Mouse (Mus musculus): ENCODE measurements around the gene Slc9a4. TPM values are rescaled to one million over a fixed set of nuclear protein-coding genes. Genes with fewer than 3 reads are reported as not detected.
A peak's percentile ranks its signal among the peaks of the same experiment; 100 is the strongest.

The Slc9a4 gene
- 10 to 100 TPM; 20.8 to 23.7 TPM for total RNA-seq (2021)
- long read RNA-seq, transcript Slc9a4-201 (12 exons, 3,962 nt), result major isoform, 24 of 41 reads
- long read RNA-seq, partial matches to known transcripts, result 7 of 41 reads
- long read RNA-seq, other reads (novel, unspliced or antisense), result 10 of 41 reads

DNA sequence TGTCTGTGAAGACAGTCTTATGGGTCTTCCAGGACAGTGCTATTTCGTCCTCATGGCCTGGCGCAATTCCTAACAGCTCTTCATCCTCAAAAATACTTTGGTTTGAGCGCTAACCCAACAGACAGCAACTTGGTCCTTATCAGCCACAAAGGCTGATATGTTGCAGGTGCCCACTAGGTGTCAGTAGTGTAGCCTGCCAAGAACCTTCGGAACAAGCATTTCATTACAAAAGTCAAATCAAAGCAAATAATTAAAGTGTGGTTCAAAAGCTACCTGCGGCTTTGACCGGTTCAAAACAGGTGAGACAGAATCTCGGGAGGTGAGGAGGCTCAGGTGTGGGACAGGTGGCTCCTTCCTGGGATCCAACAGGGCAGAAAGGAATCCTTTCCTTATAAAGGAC, at the start of gene Slc9a4:
TSS of gene Slc9a4 (plus strand) at position 298 of the 400 bp plus-strand sequence.
- peak; percentile 43 to 78 for DNase-seq (ENCODE audit: low spot score in 2 of 2)

DNA sequence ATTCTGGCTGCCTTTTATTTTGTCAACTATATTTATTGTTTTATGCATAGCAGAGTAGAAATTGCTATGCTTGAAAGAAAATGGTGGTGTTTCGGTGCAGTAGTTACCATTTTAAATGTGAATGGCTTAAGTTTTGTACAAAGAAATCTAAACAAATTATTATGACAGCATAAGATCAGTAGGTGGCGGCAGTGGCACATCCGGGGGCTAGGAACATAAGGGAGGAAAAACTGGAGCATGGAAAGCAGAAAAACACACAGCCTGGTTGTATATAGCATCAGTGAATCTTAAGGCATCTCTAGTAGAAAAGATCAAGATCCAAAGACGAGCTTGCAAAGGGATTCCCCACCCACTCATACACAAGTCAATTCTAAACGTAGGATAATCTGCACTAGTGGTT, 42.3 kb upstream of the Slc9a4 start:
- peak in 1 of 2 experiments; percentile 21 for DNase-seq (ENCODE audit: low spot score in 2 of 2)

DNA sequence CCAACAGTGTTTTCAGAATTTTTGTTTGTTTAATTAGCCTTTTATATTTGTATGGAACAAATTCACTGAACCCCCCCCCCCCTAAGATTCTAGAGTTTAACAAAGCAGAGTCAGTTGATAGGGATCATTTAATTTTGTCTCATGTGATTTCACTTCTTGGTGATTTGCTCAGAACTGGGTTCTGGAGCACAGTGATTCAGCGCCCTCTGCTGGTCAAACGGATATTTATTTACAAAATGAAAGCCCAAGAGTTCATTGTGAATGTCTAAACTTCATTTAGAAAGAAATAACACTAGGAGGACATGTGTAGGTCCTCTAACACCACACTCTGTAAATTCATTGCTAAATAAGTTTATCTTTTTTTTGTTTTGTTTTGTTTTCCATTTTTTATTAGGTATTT, 35.2 kb upstream of the Slc9a4 start:
- peak; percentile 21 to 87 for DNase-seq (ENCODE audit: low spot score in 2 of 2)

DNA sequence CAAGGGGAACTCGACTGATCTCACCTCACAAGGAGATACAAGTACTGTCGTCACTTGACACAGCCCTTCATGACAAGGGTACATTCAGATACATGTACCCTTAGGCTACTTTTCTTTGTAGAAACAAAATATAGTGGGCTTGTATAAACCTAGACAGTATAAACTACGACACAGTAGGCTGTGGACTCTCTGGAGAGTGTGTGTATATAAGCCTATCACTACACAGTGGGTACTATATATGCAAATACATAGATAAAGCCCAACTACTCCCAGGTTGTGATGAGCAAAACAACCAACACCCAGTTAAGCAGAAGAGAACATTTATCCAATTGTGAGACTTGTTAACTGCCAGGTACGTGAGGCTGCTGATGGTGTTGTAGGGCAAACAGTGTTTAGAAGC, 33.2 kb upstream of the Slc9a4 start:
- DNase-seq (ENCODE audit: low spot score in 2 of 2), result no peak

DNA sequence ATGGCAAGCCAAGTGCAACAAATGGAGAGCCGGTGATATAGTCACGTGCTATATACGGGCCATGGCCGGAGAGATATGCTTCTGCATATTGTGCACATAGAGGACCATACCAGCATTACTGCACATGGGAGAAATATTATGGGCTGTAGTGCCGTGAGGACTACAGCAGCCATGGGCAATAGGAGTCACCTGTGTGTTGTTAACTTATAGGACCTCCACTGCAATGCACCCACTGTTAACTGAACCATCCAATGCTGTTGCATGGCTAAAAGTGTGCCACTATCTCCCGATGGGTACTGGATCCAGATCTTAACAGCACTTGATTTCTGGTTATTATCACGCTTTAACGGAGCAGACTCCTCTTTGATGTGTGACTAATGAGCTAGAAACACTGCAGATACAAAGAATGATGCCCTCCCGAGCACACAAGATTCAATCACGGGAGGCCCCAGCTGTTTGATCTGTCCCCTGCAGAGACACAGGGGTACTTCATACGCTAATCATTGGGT, 32.8 kb upstream of the Slc9a4 start:
- no peak for DNase-seq (ENCODE audit: low spot score in 2 of 2)

DNA sequence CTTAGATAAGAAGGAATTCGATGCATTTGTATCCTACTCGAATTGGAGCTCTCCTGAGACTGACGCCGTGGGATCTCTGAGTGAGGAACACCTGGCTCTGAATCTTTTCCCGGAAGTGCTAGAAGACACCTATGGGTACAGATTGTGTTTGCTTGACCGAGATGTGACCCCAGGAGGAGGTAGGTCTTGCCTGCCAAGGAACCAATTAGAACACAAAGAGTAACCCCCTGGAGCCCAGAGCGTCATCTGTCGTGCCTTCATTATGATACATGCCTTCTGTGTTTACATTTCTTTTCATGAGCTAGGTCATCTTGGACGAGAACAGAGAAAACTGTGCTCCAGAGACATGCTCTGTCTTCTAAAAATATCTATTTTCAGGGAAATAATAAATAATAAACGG, 32.1 kb upstream of the Slc9a4 start:
- no peak for DNase-seq (ENCODE audit: low spot score in 2 of 2)

DNA sequence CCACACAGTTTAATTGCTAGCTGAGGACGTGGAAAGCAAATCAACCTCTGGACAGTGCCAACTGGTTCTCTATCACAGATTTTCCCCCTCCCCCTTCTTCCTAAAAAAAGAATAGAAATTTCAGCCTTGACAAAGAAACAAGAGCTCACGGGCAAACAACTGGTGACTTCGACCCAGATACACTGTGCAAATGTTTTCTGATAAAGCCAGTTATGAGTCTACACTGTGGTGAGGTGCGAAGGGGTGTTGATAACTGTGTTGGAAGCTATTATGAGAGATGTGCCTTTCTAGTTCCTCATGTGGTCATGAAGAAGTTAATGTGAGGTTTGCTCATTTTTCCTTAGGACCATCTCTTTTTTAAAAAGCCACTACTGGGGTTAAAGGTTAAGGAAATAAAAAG, 10.5 kb upstream of the Slc9a4 start:
- DNase-seq (ENCODE audit: low spot score in 2 of 2), result no peak

DNA sequence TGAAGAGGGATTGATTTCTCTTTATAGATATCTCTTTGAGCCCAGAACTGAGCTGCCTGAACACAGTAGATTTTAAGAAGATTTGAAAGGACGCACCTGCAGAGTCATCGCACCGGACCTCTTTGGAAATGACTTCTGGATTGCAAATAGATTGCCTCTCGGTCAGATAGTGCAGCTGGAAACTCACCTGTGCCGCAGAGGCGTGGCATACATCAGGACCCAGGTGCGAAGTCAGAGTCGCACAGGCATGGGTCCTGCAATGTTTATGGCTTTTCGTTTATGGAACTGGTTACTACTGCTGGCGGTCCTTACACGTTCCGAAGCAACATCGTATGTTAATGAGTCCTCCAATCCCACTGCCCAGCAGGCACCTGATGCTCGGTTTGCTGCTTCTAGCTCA, 388 bp downstream of the Slc9a4 start:
- DNase-seq (ENCODE audit: low spot score in 2 of 2), result no peak

DNA sequence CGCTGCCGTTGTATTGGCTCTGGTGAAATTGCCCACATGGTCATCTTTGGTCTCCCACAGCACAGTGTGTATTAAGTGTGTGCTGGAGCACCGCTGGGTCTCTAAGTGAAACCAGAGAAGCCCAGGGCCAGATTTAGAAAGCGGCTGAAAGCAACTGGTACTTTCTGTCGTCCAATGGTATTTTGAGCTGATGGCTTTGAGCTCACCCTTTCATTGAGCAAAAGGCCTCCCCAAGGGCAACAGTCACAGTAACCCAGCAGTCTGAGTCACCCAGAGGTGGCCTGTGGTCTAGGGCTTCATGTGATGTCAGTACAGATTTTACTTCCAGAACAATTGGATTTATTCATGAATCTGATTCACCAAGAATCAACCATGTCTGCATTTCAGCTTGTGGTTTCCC, 6.9 kb downstream of the Slc9a4 start:
- no peak for DNase-seq (ENCODE audit: low spot score in 2 of 2)

DNA sequence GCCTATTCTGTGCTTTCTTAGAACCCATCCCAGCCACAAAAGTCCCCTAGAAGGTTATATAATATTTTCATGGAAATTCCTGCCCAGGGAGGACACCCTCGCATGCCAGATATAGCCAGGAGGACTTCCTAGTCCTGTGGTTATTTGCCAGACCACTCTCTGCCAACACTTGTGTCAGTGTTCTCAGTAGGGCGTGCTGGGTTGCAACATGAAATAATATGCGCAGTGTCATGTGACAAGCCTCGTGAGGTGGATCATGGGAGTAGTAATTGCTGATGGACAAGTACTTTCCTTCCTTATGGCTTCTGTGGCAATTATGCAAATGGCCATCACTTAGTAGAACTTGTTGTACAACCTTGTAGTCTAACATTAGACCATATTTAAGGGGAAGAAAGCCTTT, 11.1 kb downstream of the Slc9a4 start:
- no peak for DNase-seq (ENCODE audit: low spot score in 2 of 2)

DNA sequence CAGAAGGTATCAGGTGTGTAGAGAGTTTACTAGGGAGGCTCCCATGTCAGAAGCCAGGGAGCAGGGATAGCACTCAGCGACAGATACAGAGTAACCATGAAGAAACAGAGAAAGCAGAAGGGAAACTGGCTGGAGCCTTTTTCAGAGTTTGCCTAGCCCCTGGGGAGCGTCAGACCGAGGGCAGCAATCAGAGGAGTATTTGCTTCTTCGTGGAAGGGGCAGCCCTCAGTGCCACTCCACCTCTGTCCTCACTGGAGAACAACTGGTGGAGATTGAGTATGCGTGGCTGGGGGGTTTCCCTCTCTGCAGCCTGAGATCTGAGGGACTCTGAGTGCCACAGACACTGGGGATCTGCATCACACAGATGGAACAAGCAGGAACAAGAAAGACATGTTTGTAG, 17.9 kb downstream of the Slc9a4 start:
- no peak for DNase-seq (ENCODE audit: low spot score in 2 of 2)

DNA sequence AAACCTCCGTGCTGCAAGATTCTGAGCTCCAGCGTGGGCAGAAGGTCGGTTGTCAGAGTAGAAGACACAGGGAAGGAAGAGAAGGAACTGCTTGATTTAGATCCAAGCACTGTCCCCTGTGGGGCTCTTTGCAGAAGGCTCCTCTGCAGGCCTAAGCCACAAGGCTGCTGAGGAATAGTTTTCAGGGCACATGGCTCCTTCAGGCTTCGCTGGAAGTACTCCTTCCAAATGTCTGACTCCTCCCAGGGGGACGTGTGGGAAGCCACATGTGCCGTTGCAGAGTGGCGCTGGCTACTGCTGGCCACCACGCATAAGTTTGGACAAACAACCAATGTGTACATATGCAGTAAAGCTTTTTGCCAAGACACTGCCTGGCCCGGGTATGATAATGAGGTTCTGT, 19.8 kb downstream of the Slc9a4 start:
- peak in 1 of 2 experiments; percentile 9 for DNase-seq (ENCODE audit: low spot score in 2 of 2)

DNA sequence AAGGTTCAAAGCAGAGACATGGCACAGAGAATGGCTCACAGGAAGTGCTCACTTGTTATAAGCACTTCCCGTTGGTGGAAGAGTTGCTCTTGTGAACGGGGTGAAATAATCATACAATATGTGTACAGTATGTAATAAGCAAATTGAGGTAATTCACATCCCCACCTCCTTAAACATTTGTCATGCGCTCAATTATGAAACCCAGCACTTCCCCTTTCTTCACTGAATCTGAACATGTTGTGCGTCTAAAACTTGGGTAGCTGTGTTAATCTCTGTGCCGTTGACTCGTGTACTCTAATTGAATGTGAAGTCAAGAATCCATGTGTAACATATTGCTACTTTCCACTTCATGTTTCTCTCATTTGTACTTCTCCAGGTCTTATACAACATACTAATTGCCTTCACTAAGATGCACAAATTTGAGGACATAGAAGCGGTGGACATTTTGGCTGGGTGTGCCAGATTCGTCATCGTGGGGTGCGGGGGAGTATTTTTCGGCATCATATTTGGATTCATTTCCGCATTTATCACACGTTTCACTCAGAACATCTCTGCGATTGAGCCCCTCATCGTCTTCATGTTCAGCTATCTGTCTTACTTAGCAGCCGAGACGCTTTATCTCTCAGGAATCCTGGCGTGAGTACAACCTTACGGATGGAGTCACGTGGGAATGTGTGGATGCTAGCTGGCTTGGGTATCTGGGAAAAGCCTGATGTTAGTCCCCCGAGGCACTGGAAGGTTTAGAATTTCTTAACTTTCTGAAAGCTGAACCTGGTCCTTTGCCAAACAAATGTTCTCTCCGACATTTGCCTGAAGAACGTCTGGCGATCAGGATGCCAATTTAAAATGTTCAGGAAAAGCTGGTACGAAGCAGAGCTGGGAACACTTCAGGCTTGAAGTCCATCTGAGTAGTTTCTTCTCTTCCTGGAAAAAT, 20.8 kb downstream of the Slc9a4 start:
- peak; percentile 64 to 77 for DNase-seq (ENCODE audit: low spot score in 2 of 2)

DNA sequence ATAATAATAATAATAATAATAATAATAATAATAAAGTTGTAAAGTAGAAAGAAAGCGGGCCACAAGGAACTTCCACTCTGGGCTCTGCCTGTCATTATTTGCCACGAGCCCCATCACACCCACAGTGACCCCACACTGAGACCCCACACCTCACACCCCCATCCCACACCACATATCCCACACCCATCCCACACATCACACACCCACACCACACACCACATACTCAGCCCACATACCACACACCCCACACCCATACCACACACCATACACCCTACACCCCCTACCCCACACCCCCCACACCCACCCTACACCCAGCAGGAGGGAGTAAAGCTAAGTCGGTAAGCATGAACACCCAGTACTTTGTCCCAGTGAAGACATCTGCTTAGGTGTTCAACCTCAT, 21.6 kb downstream of the Slc9a4 start:
- no peak for DNase-seq (ENCODE audit: low spot score in 2 of 2)

DNA sequence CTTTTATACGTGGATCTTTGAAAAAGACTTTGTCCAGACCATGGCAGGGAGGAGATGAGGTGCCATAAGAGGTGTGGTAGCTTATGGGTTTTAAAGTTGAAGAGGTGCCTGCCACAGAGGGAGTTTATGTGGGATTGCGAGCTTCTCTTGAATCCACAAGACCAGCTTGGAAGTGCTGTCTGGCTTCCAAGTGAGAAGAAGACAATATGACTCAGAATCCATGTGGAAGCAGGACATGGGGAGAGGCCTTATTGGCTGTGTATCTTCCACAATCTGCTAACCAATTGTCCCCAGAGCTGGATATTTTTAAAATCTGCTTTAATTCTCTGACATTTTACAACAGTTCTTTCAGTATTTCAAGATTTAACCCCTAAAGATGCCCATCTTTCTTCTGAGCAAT, 33.3 kb downstream of the Slc9a4 start:
- DNase-seq (ENCODE audit: low spot score in 2 of 2), result peak in 1 of 2 experiments; percentile 57

DNA sequence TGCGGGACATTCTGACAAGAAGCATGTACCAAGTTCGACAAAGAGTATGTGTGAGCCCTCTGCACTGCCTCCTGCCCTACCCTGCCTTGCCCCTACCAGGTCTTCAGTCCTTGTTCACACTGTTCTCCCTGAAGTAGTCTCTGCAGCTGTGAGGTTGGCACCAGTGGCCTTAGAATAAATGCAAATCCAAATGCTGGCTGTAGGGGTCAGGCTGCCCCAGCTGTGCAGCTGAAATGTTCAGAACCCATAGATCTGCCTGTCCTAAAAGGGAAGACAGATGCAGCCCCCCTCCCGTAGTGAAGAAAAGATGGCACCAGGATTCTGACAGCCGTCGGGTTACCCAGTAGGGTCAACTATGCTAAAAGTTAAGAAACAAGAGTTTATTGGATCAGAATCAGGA, 39.2 kb downstream of the Slc9a4 start:
- DNase-seq (ENCODE audit: low spot score in 2 of 2), result no peak

DNA sequence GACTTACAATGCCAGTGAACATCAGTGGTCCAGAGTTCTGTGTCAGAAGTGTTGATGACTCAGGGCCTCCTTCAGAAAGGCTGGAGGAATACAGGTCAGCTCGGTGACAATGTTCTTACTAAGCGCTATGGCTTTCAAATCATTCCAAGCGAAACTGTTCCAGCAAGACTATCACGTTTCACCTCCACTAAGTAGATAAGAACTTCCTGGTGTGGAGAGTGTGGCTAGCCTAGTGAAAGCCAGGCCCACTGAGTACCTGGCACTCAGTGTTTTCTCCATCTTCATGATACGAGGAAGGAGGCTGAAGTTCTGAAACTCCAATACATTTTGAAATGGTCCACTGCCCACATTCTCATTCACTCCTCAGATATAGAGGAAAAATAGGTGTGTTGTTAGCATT, 40.0 kb downstream of the Slc9a4 start:
- no peak for DNase-seq (ENCODE audit: low spot score in 2 of 2)

DNA sequence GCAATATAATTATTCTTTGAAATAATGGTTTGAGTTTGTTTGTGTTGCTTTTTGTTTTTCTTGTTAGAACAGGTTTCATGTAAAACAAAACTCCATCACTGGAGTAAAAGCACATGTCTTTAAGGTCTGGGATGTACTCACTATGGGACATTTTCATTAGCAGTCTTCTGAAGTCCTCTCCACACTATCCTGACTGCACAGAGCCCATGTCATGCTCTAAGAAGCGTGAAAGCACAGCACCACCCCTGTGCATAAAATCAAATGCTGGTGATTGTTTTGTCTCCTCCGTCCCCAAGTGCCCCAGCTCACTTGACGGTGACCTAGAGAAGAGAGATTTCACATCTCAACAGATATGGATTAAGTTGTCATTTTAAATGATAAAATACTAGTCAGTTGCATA, 45.1 kb downstream of the Slc9a4 start:
- DNase-seq (ENCODE audit: low spot score in 2 of 2), result no peak

DNA sequence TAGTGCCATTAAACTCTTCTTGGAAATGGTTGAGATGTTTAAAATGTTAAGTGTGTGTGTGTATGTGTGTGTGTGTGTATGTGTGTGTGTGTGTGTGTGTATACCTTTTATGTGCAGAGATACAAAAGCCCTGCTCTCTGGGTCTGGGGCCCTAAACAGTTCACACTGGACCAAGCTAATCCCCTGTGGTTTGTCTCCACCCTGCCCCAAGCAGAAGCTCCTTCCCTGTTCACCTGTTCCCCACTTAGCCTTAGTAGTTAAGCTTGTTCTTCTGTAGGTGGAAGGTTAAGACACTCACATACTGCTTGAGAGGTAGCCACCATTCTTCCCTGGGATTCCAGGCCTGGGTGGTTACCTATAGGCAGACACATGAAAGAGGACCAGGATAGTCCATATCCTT, 47.1 kb downstream of the Slc9a4 start:
- no peak for DNase-seq (ENCODE audit: low spot score in 2 of 2)

DNA sequence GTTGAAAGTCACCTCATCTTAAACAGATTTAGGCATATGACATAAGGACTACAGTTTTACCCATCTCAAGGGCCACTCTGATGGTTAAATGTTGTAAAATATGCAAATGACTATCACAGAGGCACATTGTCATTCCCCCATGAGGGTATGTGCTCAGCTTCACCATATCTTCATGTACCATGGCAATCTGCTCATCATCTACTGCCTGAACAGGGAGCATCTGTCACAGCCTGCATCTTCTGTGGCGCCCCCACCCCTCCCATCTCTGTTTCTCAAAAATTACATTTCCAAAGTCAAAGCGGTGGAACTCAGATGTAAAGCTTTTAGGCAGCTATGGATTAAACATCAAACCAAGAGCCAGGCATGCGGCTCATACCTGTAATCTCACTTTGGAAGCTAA, 48.6 kb downstream of the Slc9a4 start:
- peak; percentile 50 to 86 for DNase-seq (ENCODE audit: low spot score in 2 of 2)

DNA sequence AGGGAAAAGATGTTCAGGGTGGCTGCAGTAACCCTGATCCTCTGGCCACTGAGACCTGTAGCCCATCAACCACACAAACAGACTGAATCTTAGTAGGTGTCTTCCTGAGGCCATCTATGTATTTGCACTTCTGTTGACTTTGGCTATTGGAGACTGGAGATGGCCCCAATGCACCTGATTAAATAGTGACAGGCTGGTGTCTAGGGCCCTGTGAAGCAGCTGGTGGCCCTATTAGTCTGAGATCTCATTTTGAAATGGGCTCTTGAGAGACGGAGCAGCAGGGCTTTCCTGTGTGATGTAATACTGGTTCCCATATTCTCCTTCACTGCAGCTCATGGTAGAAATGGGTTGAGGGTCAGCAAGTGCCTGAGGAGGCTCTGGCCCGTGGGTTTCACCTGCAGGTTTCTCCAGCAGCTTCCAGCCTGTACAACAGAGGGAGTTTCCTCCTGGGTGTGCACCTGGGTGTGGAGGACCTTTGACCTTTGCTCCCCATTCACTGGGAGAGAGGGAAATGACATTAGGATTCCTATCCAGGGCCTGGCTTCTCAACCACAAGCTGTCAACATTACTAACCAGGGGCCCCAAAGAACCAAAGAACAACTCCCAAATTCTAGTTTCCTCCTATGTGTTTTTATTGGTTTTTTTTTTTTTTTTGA, 52.7 kb downstream of the Slc9a4 start:
- DNase-seq (ENCODE audit: low spot score in 2 of 2), result no peak

DNA sequence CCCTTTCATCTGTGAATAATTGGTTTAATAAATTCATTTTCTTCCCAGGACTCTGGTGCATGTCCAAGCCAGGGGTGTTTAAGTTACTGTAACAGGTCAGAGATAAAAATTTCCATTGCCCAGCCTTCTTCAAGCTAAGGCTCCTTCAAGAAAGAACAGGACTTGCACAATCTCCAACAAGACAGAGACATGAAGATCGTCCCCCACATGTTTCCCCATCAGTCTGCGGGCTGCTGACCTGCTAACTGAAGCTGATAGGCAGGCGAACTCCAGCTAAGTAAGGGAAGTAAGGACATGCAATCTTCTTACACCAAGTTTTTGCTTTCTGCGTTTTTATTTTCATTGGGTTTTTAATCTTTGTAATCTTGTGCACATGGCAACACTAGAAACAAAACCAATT, 54.7 kb downstream of the Slc9a4 start:
- no peak for DNase-seq (ENCODE audit: low spot score in 2 of 2)
